Mouse (Mus musculus) adrenal gland, adult 18-20 months (tissue): Measurements from ENCODE around the gene Ppm1e. TPM values are rescaled to one million over a fixed set of nuclear protein-coding genes. Genes with fewer than 3 reads are reported as not detected.
"Not testable (repeated sequence)": the region's sequence is repeated elsewhere in the genome, so short reads cannot be mapped to it uniquely, and the experiment has no call there.

Experiments used
- DNase-seq, 2 experiments: peaks; one replicate each; pipeline ENCODE4 v3.0.0; 2021 to 2022; ENCODE audit warnings: low spot score in 2 of 2
- total RNA-seq, 2 experiments: library from RNA; stranded (reverse); gene quantifications; 1 replicate in 1 of 2; 2 replicates in 1 of 2; pipeline ENCODE4 v1.2.3; 2021

Ppm1e gene
- total RNA-seq, 2 experiments from 2014 or later, result 13.1 to 24.4 TPM

- DNase-seq, result no peak
Measured at GRCm38 (mm10) chr11:87310309-87310708, 48.5 kb downstream of the Ppm1e start.

- DNase-seq, result no peak
Measured at GRCm38 (mm10) chr11:87309329-87310074, 49.3 kb downstream of the Ppm1e start.

- no peak for DNase-seq
Measured at GRCm38 (mm10) chr11:87299066-87299465, 59.8 kb downstream of the Ppm1e start.

- no peak for DNase-seq
Measured at GRCm38 (mm10) chr11:87296467-87296866, 62.4 kb downstream of the Ppm1e start.

GRCm38 (mm10) chr11:87295636-87296035, 63.2 kb downstream of the Ppm1e start:
- DNase-seq, result no peak

GRCm38 (mm10) chr11:87289313-87289712, 69.5 kb downstream of the Ppm1e start:
- no peak for DNase-seq

- no peak for DNase-seq
Measured at GRCm38 (mm10) chr11:87286194-87286593, 72.6 kb downstream of the Ppm1e start.

- no peak for DNase-seq
Measured at GRCm38 (mm10) chr11:87281907-87282475, 76.8 kb downstream of the Ppm1e start.

GRCm38 (mm10) chr11:87279461-87279860, 79.4 kb downstream of the Ppm1e start:
- no peak for DNase-seq

- DNase-seq, result no peak
Measured at GRCm38 (mm10) chr11:87278807-87279206, 80.0 kb downstream of the Ppm1e start.

GRCm38 (mm10) chr11:87276240-87276985, 82.4 kb downstream of the Ppm1e start:
- DNase-seq, result no peak

- DNase-seq, result no peak
Measured at GRCm38 (mm10) chr11:87275420-87276048, 83.3 kb downstream of the Ppm1e start.

GRCm38 (mm10) chr11:87272725-87273124, 86.1 kb downstream of the Ppm1e start:
- no peak for DNase-seq

- DNase-seq, result no peak
Measured at GRCm38 (mm10) chr11:87271479-87271878, 87.3 kb downstream of the Ppm1e start.

- DNase-seq, result no peak
Measured at GRCm38 (mm10) chr11:87270958-87271357, 87.9 kb downstream of the Ppm1e start.

- DNase-seq, result no peak
Measured at GRCm38 (mm10) chr11:87270446-87270845, 88.4 kb downstream of the Ppm1e start.

GRCm38 (mm10) chr11:87268803-87269202, 90.0 kb downstream of the Ppm1e start:
- DNase-seq, result no peak

GRCm38 (mm10) chr11:87266246-87266645, 92.6 kb downstream of the Ppm1e start:
- DNase-seq, result no peak

- DNase-seq, result no peak
Measured at GRCm38 (mm10) chr11:87263946-87264345, 94.9 kb downstream of the Ppm1e start.

- not testable (repeated sequence) for DNase-seq
Measured at GRCm38 (mm10) chr11:87261705-87262104, 97.1 kb downstream of the Ppm1e start.

GRCm38 (mm10) chr11:87259792-87260191, 99.0 kb downstream of the Ppm1e start:
- DNase-seq, result no peak

- no peak for DNase-seq
Measured at GRCm38 (mm10) chr11:87257282-87257681, 101.5 kb downstream of the Ppm1e start.
